Mouse (Mus musculus) hindbrain, postnatal 0 days (tissue): ENCODE data around the gene Pnpla6. TPM values are rescaled to one million over a fixed set of nuclear protein-coding genes. Genes with fewer than 3 reads are reported as not detected.

Experiments
- ATAC-seq: fragments of 200-750 bp; cut with Nextera tagmentation; 2 replicates; pipeline ENCODE4 v1.8.0; 2017; ENCODE audit warnings: mild to moderate bottlenecking, moderate TSS enrichment, moderate library complexity
- DNase-seq: peaks from one replicate; pipeline ENCODE4 v3.0.0-alpha.2; 2015; ENCODE audit warnings: low spot score
- H3K27ac ChIP-seq: fragments of 300-500 bp; sonication (generic); 2 replicates; pipeline ENCODE4 v1.5.1; 2014; ENCODE audit warnings: mild to moderate bottlenecking
- H3K27me3 ChIP-seq: fragments of 300-500 bp; sonication (generic); 2 replicates; pipeline ENCODE4 v1.6.1; 2014; ENCODE audit warnings: low read length, mixed read lengths; ENCODE audit not compliant: insufficient read depth
- H3K36me3 ChIP-seq: fragments of 300-500 bp; sonication (generic); 2 replicates; pipeline ENCODE4 v1.6.1; 2014; ENCODE audit warnings: low read length, mixed read lengths; ENCODE audit not compliant: insufficient read depth
- H3K4me1 ChIP-seq: fragments of 300-500 bp; sonication (generic); 2 replicates; pipeline ENCODE4 v1.6.1; 2014; ENCODE audit warnings: antibody characterized with exemption, low read length, mixed read lengths; ENCODE audit not compliant: insufficient read depth
- H3K4me2 ChIP-seq: fragments of 300-500 bp; sonication (generic); 2 replicates; pipeline ENCODE4 v1.6.1; 2014; ENCODE audit warnings: low read depth, mild to moderate bottlenecking, low read length, moderate library complexity, mixed read lengths
- H3K4me3 ChIP-seq: fragments of 300-500 bp; sonication (generic); 2 replicates; pipeline ENCODE4 v1.5.1; 2014; ENCODE audit warnings: low read length
- H3K9ac ChIP-seq: fragments of 300-500 bp; sonication (generic); replicated peaks from 2 replicates; pipeline ENCODE4 v1.6.1; 2014; ENCODE audit warnings: mild to moderate bottlenecking, low read length, moderate library complexity, mixed read lengths
- H3K9me3 ChIP-seq: fragments of 300-500 bp; sonication (generic); 2 replicates; pipeline ENCODE4 v1.6.1; 2016; ENCODE audit warnings: low read length, mixed read lengths
- CTCF ChIP-seq: IDR thresholded peaks from 2 replicates; pipeline ENCODE4 v1.5.1; 2016; ENCODE audit warnings: antibody characterized with exemption, control low read depth, low read depth
- WGBS: fragments of 180-500 bp; shearing (Covaris S2); extraction: QIAGEN DNeasy Blood & Tissue Kit; methylation state at CpG from one replicate; pipeline ENCODE4 v1.1.7; 2014; 5-methylcytosine and 5-hydroxymethylcytosine counted together
- polyA plus RNA-seq: library from polyadenylated mRNA; unstranded; fragments of >200 nt; fragmentation: Nextera tagmentation; extraction: Ambion mirVana; gene quantifications from 2 replicates; pipeline ENCODE4 v1.2.1, GENCODE M21; 2015
- total RNA-seq: library from RNA; depleted of rRNA; stranded (reverse); fragments of >200 nt; gene quantifications from 2 replicates; pipeline ENCODE4 v1.2.3, GENCODE M21; 2014; rRNA removed

The Pnpla6 gene
- total and polyA plus RNA-seq, 2 experiments from 2014 or later = 35.3 to 82.6 TPM

DNA sequence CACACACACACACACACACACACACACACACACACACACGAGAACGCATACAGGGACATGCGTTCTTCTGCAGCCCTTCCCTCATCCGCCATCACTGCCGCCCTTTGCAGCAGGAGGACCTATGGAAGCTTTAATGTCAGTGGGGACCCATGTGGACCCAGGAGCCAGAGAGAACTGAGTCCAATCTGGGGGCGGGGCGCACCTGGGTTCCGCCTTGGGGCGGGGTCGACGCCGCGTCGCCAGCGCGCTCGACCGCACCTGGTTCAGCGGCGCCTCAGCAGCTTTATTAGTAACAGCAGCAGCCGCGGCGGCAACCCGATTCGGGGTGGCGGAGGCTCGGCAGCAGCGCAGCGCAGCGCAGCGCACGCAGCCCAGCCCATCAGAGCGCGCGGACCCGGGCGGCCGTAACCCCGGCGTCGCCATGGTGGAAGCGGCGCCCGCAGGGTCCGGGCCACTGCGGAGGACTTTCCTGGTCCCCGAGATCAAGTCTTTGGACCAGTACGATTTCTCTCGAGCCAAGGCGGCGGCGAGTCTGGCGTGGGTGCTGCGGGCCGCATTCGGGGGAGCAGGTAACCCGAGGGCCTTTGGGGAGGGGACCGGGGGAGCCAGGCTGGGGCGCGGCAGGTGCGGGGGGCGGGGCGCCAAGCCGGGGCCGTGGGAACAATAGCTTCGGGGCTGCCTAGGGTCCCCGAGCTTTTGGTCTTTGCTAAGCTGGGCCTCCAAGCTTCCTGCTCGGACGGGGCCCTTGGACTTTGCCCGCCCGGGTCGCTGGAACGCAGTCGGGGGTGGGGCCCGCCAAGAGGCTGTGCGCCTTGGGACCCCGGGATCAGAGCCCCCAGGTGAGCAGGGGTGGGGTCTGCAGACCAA is 72.4 kb downstream of the Pnpla6 start:
- no peaks in the 10 kb centered on the region for H3K4me1 ChIP-seq
- H3K27ac ChIP-seq = peak overlapping the region; percentile 87
- peak; percentile 84 for ATAC-seq
- H3K4me3 ChIP-seq = peak overlapping the region; percentile 76
- 1% methylated on average over 67 of the region's 77 CpGs for WGBS
- H3K9ac ChIP-seq = peak overlapping the region; percentile 93
- H3K27me3 ChIP-seq = no peaks in the 10 kb centered on the region
- no peaks in the 10 kb centered on the region for H3K36me3 ChIP-seq
- peak; percentile 89 for DNase-seq
- TF ChIP-seq CTCF = no peak; the same call in 1 of the 2 replicates
- no peaks in the 10 kb centered on the region for H3K9me3 ChIP-seq
- H3K4me2 ChIP-seq = peak overlapping the region; percentile 73

DNA sequence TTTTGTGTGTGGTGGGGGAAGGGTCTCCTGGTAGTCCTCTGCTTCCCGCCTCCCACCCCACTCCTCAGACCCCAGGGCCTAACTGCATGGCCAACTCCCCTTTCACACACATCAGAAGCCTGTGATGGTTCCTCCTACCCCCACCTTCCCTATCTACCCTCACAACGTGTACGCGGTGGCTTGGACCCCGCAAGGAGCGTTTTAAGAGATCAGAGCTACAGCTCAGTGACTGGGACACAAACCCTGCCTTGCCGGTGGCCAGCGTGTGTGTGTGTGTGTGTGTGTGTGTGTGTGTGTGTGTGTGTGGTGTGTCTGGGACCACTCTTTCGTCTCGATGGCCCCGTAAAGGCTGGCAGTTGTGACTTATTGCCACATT is 73.1 kb downstream of the Pnpla6 start:
- no peaks in the 10 kb centered on the region for H3K36me3 ChIP-seq
- H3K27me3 ChIP-seq = no peaks in the 10 kb centered on the region
- H3K4me1 ChIP-seq = no peaks in the 10 kb centered on the region
- H3K4me3 ChIP-seq = peak overlapping the region; percentile 76
- ATAC-seq (peak; percentile 65), DNase-seq (peak; percentile 46)
- peak overlapping the region; percentile 87 for H3K27ac ChIP-seq
- H3K4me2 ChIP-seq = peak overlapping the region; percentile 73
- TF ChIP-seq CTCF = no peak
- peak overlapping the region; percentile 93 for H3K9ac ChIP-seq
- WGBS = 3% methylated on average over 11 of the region's 11 CpGs
- no peaks in the 10 kb centered on the region for H3K9me3 ChIP-seq

DNA sequence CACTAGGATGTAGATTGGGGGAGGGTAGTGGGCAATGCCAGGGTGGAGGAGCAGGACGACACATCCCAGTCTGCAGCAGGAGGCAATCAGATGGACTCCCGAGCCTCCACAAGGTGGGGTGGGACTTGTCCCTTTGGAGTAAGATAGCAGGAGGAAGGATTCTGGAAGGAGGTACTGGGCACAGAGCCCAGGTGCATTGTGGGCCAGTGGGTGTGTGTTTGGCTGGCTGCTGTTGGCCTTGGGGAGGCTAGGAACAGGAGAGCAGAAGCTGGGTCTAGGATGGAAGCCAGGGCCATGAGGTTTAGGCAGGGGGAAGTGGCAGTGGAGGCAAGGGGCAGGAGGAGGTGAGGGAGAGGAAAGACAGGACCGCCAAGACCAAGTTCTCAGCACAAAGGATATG is 78.3 kb downstream of the Pnpla6 start:
- Histone ChIP-seq H3K9me3 (no peaks in the 10 kb centered on the region), H3K27me3 (no peaks in the 10 kb centered on the region), H3K9ac (no peak overlapping the region), H3K27ac (no peak overlapping the region), H3K4me1 (no peaks in the 10 kb centered on the region), H3K4me3 (no peak overlapping the region), H3K4me2 (no peak overlapping the region), H3K36me3 (peaks cover 4% of the 10 kb centered on the region; the same call in 1 of the 2 replicates)
- no peak for DNase-seq
- ATAC-seq = no peak
- 48% methylated on average over 3 of the region's 3 CpGs for WGBS
- no peak for TF ChIP-seq CTCF

Other genes starting within 250 kb of the Pnpla6 start
- gene Insr, start 235.8 kb upstream of the Pnpla6 start, total RNA-seq = 46.9 and 69.9 TPM in 2 replicates
- gene Insr, start 235.8 kb upstream of the Pnpla6 start, polyA plus RNA-seq = 31.1 and 34.0 TPM in 2 replicates
- gene A430078G23Rik, start 162.0 kb upstream of the Pnpla6 start, total RNA-seq = not detected in 2 replicates
- gene A430078G23Rik, start 162.0 kb upstream of the Pnpla6 start, polyA plus RNA-seq = 0.09 TPM in 1 of 2 replicates, not detected in the other
- gene Arhgef18, start 122.4 kb upstream of the Pnpla6 start, total RNA-seq = 45.6 and 50.0 TPM in 2 replicates
- 5.4 and 5.5 TPM in 2 replicates for gene Arhgef18, start 122.4 kb upstream of the Pnpla6 start, polyA plus RNA-seq
- 1.5 and 4.9 TPM in 2 replicates for gene Pex11g, start 47.7 kb upstream of the Pnpla6 start, total RNA-seq
- 2.0 and 2.4 TPM in 2 replicates for gene Pex11g, start 47.7 kb upstream of the Pnpla6 start, polyA plus RNA-seq
- gene Tex45, start 44.5 kb upstream of the Pnpla6 start, total RNA-seq = 0.26 TPM in 1 of 2 replicates, not detected in the other
- 0.57 and 0.73 TPM in 2 replicates for gene Tex45, start 44.5 kb upstream of the Pnpla6 start, polyA plus RNA-seq
- 98.3 and 109 TPM in 2 replicates for gene Zfp358, start 22.2 kb upstream of the Pnpla6 start, total RNA-seq
- gene Zfp358, start 22.2 kb upstream of the Pnpla6 start, polyA plus RNA-seq = 46.0 and 49.6 TPM in 2 replicates
- 113 and 140 TPM in 2 replicates for gene Mcoln1, start 14.9 kb upstream of the Pnpla6 start, total RNA-seq
- 92.4 and 96.8 TPM in 2 replicates for gene Mcoln1, start 14.9 kb upstream of the Pnpla6 start, polyA plus RNA-seq
- gene C330021F23Rik, start 52.6 kb downstream of the Pnpla6 start, total RNA-seq = 0.37 TPM in 1 of 2 replicates, not detected in the other
- 0.26 and 0.29 TPM in 2 replicates for gene C330021F23Rik, start 52.6 kb downstream of the Pnpla6 start, polyA plus RNA-seq
- gene Camsap3, start 71.9 kb downstream of the Pnpla6 start, total RNA-seq = 108 and 128 TPM in 2 replicates
- gene Camsap3, start 71.9 kb downstream of the Pnpla6 start, polyA plus RNA-seq = 34.9 and 39.1 TPM in 2 replicates
- gene Xab2, start 105.9 kb downstream of the Pnpla6 start, total RNA-seq = 44.2 and 47.8 TPM in 2 replicates
- gene Xab2, start 105.9 kb downstream of the Pnpla6 start, polyA plus RNA-seq = 32.6 and 35.7 TPM in 2 replicates
- gene Pet100, start 106.2 kb downstream of the Pnpla6 start, total RNA-seq = 3.7 and 16.5 TPM in 2 replicates
- 91.3 and 99.6 TPM in 2 replicates for gene Pet100, start 106.2 kb downstream of the Pnpla6 start, polyA plus RNA-seq
- 95.0 and 145 TPM in 2 replicates for gene Pcp2, start 110.2 kb downstream of the Pnpla6 start, total RNA-seq
- 78.6 and 84.4 TPM in 2 replicates for gene Pcp2, start 110.2 kb downstream of the Pnpla6 start, polyA plus RNA-seq
- 9.7 and 23.9 TPM in 2 replicates for gene Stxbp2, start 115.6 kb downstream of the Pnpla6 start, total RNA-seq
- 32.7 and 38.5 TPM in 2 replicates for gene Stxbp2, start 115.6 kb downstream of the Pnpla6 start, polyA plus RNA-seq
- not detected in 2 replicates for gene Retn, start 140.4 kb downstream of the Pnpla6 start, total RNA-seq
- 0.44 and 0.60 TPM in 2 replicates for gene Retn, start 140.4 kb downstream of the Pnpla6 start, polyA plus RNA-seq
- not detected in 2 replicates for gene Mcemp1, start 150.4 kb downstream of the Pnpla6 start, total RNA-seq
- gene Mcemp1, start 150.4 kb downstream of the Pnpla6 start, polyA plus RNA-seq = 0.09 and 0.23 TPM in 2 replicates
- gene Fcor, start 157.0 kb downstream of the Pnpla6 start, total RNA-seq = 21.2 TPM in 1 of 2 replicates, not detected in the other
- gene Fcor, start 157.0 kb downstream of the Pnpla6 start, polyA plus RNA-seq = 27.0 and 27.5 TPM in 2 replicates
- 53.3 and 64.8 TPM in 2 replicates for gene Trappc5, start 160.9 kb downstream of the Pnpla6 start, total RNA-seq
- 53.9 and 55.8 TPM in 2 replicates for gene Trappc5, start 160.9 kb downstream of the Pnpla6 start, polyA plus RNA-seq
- gene Fcer2a, start 178.8 kb downstream of the Pnpla6 start, total RNA-seq = not detected in 2 replicates
- gene Fcer2a, start 178.8 kb downstream of the Pnpla6 start, polyA plus RNA-seq = 0.41 and 0.44 TPM in 2 replicates
- not detected in 2 replicates for gene Clec4g, start 205.3 kb downstream of the Pnpla6 start, total RNA-seq
- not detected in 2 replicates for gene Clec4g, start 205.3 kb downstream of the Pnpla6 start, polyA plus RNA-seq
- not detected in 2 replicates for gene Cd209a, start 233.6 kb downstream of the Pnpla6 start, total RNA-seq
- 0.29 TPM in 1 of 2 replicates, not detected in the other for gene Cd209a, start 233.6 kb downstream of the Pnpla6 start, polyA plus RNA-seq